Mouse (Mus musculus) kidney, adult 2 months (tissue): Measurements from ENCODE around the gene Rassf5.

Experiments
- CTCF ChIP-seq: fragments of 200-500 bp; conservative IDR thresholded peaks from 2 replicates; pipeline ENCODE4 v1.5.1; 2011; ENCODE audit warnings: low read depth, mild to moderate bottlenecking, control low read depth, low read length, moderate library complexity, mixed read lengths; ENCODE audit not compliant: insufficient read depth, insufficient read length
- POLR2A ChIP-seq: fragments of 200-500 bp; IDR thresholded peaks from one replicate; pipeline ENCODE4 v1.6.1; 2011; ENCODE audit warnings: low read depth, low read length, control low read depth

DNA sequence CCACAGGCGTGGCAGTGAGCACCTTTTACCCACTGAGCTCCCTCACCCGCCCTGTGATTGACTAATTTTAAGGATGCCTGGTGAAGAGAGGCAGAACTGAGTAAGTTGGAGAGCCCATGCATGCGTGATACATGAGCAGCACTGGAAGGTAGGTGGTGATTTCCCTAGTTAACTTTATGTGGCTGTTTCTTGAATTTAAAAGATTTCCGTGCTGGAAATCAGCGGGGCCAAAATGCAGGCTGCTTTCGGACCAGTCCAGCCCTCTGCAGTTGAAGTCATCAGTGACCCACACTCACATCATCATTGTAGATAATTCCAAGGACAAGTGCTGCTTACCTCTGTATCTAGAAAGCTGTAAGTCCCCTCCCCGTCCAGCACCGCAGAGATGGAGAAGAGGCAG, 69.2 kb downstream of the Rassf5 start:
- TF ChIP-seq POLR2A (no peak), CTCF (no peak)
